Mouse (Mus musculus): ENCODE measurements around the gene Heg1. TPM values are rescaled to one million over a fixed set of nuclear protein-coding genes. Genes with fewer than 3 reads are reported as not detected.

The Heg1 gene
- total RNA-seq, 2 experiments from 2014 or later = 10.7 to 21.0 TPM

GRCm38 (mm10) chr16:33739802-33740201 is 55.6 kb downstream of the Heg1 start:
- peak; percentile 63 for ATAC-seq (ENCODE audit: poor library complexity, severe bottlenecking)

- no peak for ATAC-seq (ENCODE audit: poor library complexity, severe bottlenecking)
Measured at GRCm38 (mm10) chr16:33740416-33740815, 56.2 kb downstream of the Heg1 start.

GRCm38 (mm10) chr16:33741795-33742194 is 57.6 kb downstream of the Heg1 start:
- no peak for ATAC-seq (ENCODE audit: poor library complexity, severe bottlenecking)

GRCm38 (mm10) chr16:33742233-33742632 is 58.1 kb downstream of the Heg1 start:
- ATAC-seq (ENCODE audit: poor library complexity, severe bottlenecking) = no peak

GRCm38 (mm10) chr16:33744622-33745419 is 60.7 kb downstream of the Heg1 start:
- ATAC-seq (ENCODE audit: poor library complexity, severe bottlenecking) = peak; percentile 65

- ATAC-seq (ENCODE audit: poor library complexity, severe bottlenecking) = peak; percentile 65
Measured at GRCm38 (mm10) chr16:33745457-33745856, 61.3 kb downstream of the Heg1 start.

- ATAC-seq (ENCODE audit: poor library complexity, severe bottlenecking) = no peak
Measured at GRCm38 (mm10) chr16:33746074-33746676, 62.0 kb downstream of the Heg1 start.

- no peak for ATAC-seq (ENCODE audit: poor library complexity, severe bottlenecking)
Measured at GRCm38 (mm10) chr16:33747346-33747954, 63.3 kb downstream of the Heg1 start.

- no peak for ATAC-seq (ENCODE audit: poor library complexity, severe bottlenecking)
Measured at GRCm38 (mm10) chr16:33747994-33748393, 63.8 kb downstream of the Heg1 start.

GRCm38 (mm10) chr16:33751152-33751551 is 67.0 kb downstream of the Heg1 start:
- ATAC-seq (ENCODE audit: poor library complexity, severe bottlenecking) = peak; percentile 25

GRCm38 (mm10) chr16:33751590-33751989 is 67.4 kb downstream of the Heg1 start:
- peak; percentile 78 for ATAC-seq (ENCODE audit: poor library complexity, severe bottlenecking)

- ATAC-seq (ENCODE audit: poor library complexity, severe bottlenecking) = no peak
Measured at GRCm38 (mm10) chr16:33752904-33753578, 68.9 kb downstream of the Heg1 start.

- no peak for ATAC-seq (ENCODE audit: poor library complexity, severe bottlenecking)
Measured at GRCm38 (mm10) chr16:33755293-33755692, 71.1 kb downstream of the Heg1 start.

GRCm38 (mm10) chr16:33755961-33756360 is 71.8 kb downstream of the Heg1 start:
- ATAC-seq (ENCODE audit: poor library complexity, severe bottlenecking) = peak; percentile 39

GRCm38 (mm10) chr16:33756396-33756795 is 72.2 kb downstream of the Heg1 start:
- peak; percentile 65 for ATAC-seq (ENCODE audit: poor library complexity, severe bottlenecking)

- ATAC-seq (ENCODE audit: poor library complexity, severe bottlenecking) = no peak
Measured at GRCm38 (mm10) chr16:33759207-33759606, 75.0 kb downstream of the Heg1 start.

- ATAC-seq (ENCODE audit: poor library complexity, severe bottlenecking) = no peak
Measured at GRCm38 (mm10) chr16:33760542-33760941, 76.4 kb downstream of the Heg1 start.

GRCm38 (mm10) chr16:33760996-33761395 is 76.8 kb downstream of the Heg1 start:
- ATAC-seq (ENCODE audit: poor library complexity, severe bottlenecking) = no peak

GRCm38 (mm10) chr16:33764501-33765193 is 80.5 kb downstream of the Heg1 start:
- ATAC-seq (ENCODE audit: poor library complexity, severe bottlenecking) = no peak

- ATAC-seq (ENCODE audit: poor library complexity, severe bottlenecking) = no peak
Measured at GRCm38 (mm10) chr16:33765477-33765876, 81.3 kb downstream of the Heg1 start.

- no peak for ATAC-seq (ENCODE audit: poor library complexity, severe bottlenecking)
Measured at GRCm38 (mm10) chr16:33766309-33766708, 82.1 kb downstream of the Heg1 start.
